Mouse (Mus musculus) neutrophil, adult 83 days (primary cell): ENCODE results near the gene Prr32. TPM values are rescaled to one million over a fixed set of nuclear protein-coding genes. Genes with fewer than 3 reads are reported as not detected.

ENCODE experiments used
- total RNA-seq, 2 experiments: library from RNA; stranded (reverse); gene quantifications; one replicate each; pipeline ENCODE4 v1.2.4; 2023

Gene Prr32
- total RNA-seq, result not detected

GRCm38 (mm10) chrX:45090604-45091003 lies at the start of gene Prr32:
Gene Prr32, plus strand, starts transcription at chrX:45090904.

